Comparison of ENCODE assay signal across 8 mouse cellular contexts in the genomic region with DNA sequence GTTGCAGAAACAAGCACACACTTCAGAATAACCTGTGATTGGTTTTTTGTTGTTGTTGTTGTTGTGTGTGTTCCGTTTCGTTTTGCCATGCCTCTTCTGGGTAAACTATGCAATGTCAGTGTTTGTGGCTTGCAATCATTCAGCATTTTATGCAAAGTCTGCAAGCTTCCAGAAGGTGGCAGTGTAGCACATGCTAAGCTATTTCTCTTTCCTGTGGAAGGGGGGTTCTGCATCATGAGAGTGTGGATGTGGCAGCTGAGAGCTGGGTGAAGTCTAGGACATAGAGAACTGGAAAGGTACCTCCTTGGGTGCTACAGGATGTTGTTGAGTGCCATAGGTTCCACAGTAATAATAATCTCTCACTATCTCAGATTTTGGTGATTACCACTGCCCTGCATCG. TPM values are rescaled to one million over a fixed set of nuclear protein-coding genes. Genes with fewer than 3 reads are reported as not detected.
DNase-seq lines count a peak whose midpoint lies in the region; ATAC-seq and TF ChIP-seq lines count a peak whose summit lies in the region.

No protein-coding gene starts in this region.

- peaks cover 70% of the 10 kb centered on the region for H3K36me3 ChIP-seq in intestine, postnatal 0 days (ENCODE audit: control insufficient read depth, insufficient read depth)
- peaks cover 21% of the 10 kb centered on the region for H3K36me3 ChIP-seq in intestine, embryonic 16.5 days (ENCODE audit: control insufficient read depth, insufficient read depth, low read length)
- H3K36me3 ChIP-seq in thymus, adult 2 months (ENCODE audit: control insufficient read depth, insufficient read depth, low read length) = peaks cover 44% of the 10 kb centered on the region
- peaks cover 83% of the 10 kb centered on the region for H3K36me3 ChIP-seq in embryonic facial prominence, embryonic 14.5 days (ENCODE audit: control insufficient read depth, insufficient read depth, low read length)
- peaks cover 15% of the 10 kb centered on the region for H3K36me3 ChIP-seq in splenic B cell, adult 2 months (ENCODE audit: control insufficient read depth, insufficient read depth, low read length, poor library complexity, severe bottlenecking)

- DNase-seq in thymus, adult 2 months = peak; percentile 28
- no peak for DNase-seq in thymus, adult 18-20 months
- DNase-seq in embryonic facial prominence, embryonic 14.5 days (ENCODE audit: low spot score) = peak; percentile 56
- peak; percentile 54 for DNase-seq in splenic B cell, adult 2 months (ENCODE audit: low read depth, low spot score)
- DNase-seq in gastrocnemius, postnatal 4 days (ENCODE audit: low spot score in 2 of 2) = no peak
- no peak for DNase-seq in adrenal gland, adult 2 months

- no peaks in the 10 kb centered on the region for H3K4me1 ChIP-seq in intestine, postnatal 0 days (replicated peaks; ENCODE audit: control insufficient read depth, insufficient read depth, low read length)
- no peaks in the 10 kb centered on the region for H3K4me1 ChIP-seq in intestine, embryonic 16.5 days (ENCODE audit: control insufficient read depth, insufficient read depth, low read length)
- no peaks in the 10 kb centered on the region for H3K4me1 ChIP-seq in thymus, adult 2 months (replicated peaks; ENCODE audit: control insufficient read depth, insufficient read depth, low read length)
- H3K4me1 ChIP-seq in embryonic facial prominence, embryonic 14.5 days (ENCODE audit: control insufficient read depth, insufficient read depth, low read length) = no peaks in the 10 kb centered on the region

- H3K4me2 ChIP-seq in intestine, postnatal 0 days (replicated peaks; ENCODE audit: low read depth) = no peak overlapping the region
- no peak overlapping the region for H3K4me2 ChIP-seq in intestine, embryonic 16.5 days (ENCODE audit: low read depth, low read length)
- no peak overlapping the region for H3K4me2 ChIP-seq in embryonic facial prominence, embryonic 14.5 days (ENCODE audit: low read depth, low read length)

- H3K4me3 ChIP-seq in intestine, postnatal 0 days (ENCODE audit: low read depth, low read length) = no peak overlapping the region
- no peak overlapping the region for H3K4me3 ChIP-seq in intestine, embryonic 16.5 days (ENCODE audit: low read length)
- no peak overlapping the region for H3K4me3 ChIP-seq in thymus, adult 2 months (ENCODE audit: control insufficient read depth, insufficient read depth, low read length)
- no peak overlapping the region for H3K4me3 ChIP-seq in embryonic facial prominence, embryonic 14.5 days (ENCODE audit: low read depth, low read length)

- no peak for TF ChIP-seq POLR2A in thymus, adult 2 months (IDR thresholded peaks at IDR 0.05; ENCODE audit: control insufficient read depth, extremely low read depth, insufficient read depth, low read length, poor library complexity)

- no peak overlapping the region for H3K27ac ChIP-seq in intestine, postnatal 0 days (ENCODE audit: low read depth, low read length)
- no peak overlapping the region for H3K27ac ChIP-seq in intestine, embryonic 16.5 days (ENCODE audit: low read length)
- H3K27ac ChIP-seq in thymus, adult 2 months (ENCODE audit: control insufficient read depth, insufficient read depth, low read length) = no peak overlapping the region
- no peak overlapping the region for H3K27ac ChIP-seq in embryonic facial prominence, embryonic 14.5 days (replicated peaks; ENCODE audit: low read depth, low read length)

- H3K9ac ChIP-seq in intestine, postnatal 0 days (ENCODE audit: low read depth, low read length) = no peak overlapping the region
- no peak overlapping the region for H3K9ac ChIP-seq in intestine, embryonic 16.5 days (ENCODE audit: low read depth, low read length)
- no peak overlapping the region for H3K9ac ChIP-seq in embryonic facial prominence, embryonic 14.5 days (ENCODE audit: low read depth, low read length)

- WGBS in intestine, postnatal 0 days = 68% methylated on average over 3 of the region's 3 CpGs
- 75% methylated on average over 3 of the region's 3 CpGs for WGBS in intestine, embryonic 16.5 days
- WGBS in thymus, adult 2 months = 84% methylated on average over 3 of the region's 3 CpGs
- WGBS in embryonic facial prominence, embryonic 14.5 days = 72% methylated on average over 3 of the region's 3 CpGs

- H3K9me3 ChIP-seq in intestine, postnatal 0 days (ENCODE audit: control insufficient read depth) = no peaks in the 10 kb centered on the region
- H3K9me3 ChIP-seq in intestine, embryonic 16.5 days (ENCODE audit: control insufficient read depth, low read length) = no peaks in the 10 kb centered on the region
- no peaks in the 10 kb centered on the region for H3K9me3 ChIP-seq in embryonic facial prominence, embryonic 14.5 days (ENCODE audit: control insufficient read depth, low read length)

- TF ChIP-seq CTCF in intestine, postnatal 0 days (IDR thresholded peaks at IDR 0.05; ENCODE audit: low read depth) = peak; percentile 79
- no peak for TF ChIP-seq CTCF in thymus, adult 2 months (IDR thresholded peaks at IDR 0.05; ENCODE audit: borderline replicate concordance, control insufficient read depth, extremely low read depth, insufficient read depth, low read length, poor library complexity)

- no peaks in the 10 kb centered on the region for H3K27me3 ChIP-seq in intestine, postnatal 0 days (replicated peaks; ENCODE audit: control insufficient read depth, insufficient read depth, low read length)
- H3K27me3 ChIP-seq in intestine, embryonic 16.5 days (replicated peaks; ENCODE audit: control insufficient read depth, insufficient read depth, low read length) = no peaks in the 10 kb centered on the region
- H3K27me3 ChIP-seq in thymus, adult 2 months (ENCODE audit: control insufficient read depth, insufficient read depth, low read length) = no peaks in the 10 kb centered on the region
- H3K27me3 ChIP-seq in embryonic facial prominence, embryonic 14.5 days (replicated peaks; ENCODE audit: control insufficient read depth, insufficient read depth, low read length) = no peaks in the 10 kb centered on the region
- H3K27me3 ChIP-seq in splenic B cell, adult 2 months (ENCODE audit: control insufficient read depth, insufficient read depth, low read length, poor library complexity, severe bottlenecking) = no peaks in the 10 kb centered on the region

- no peak for ATAC-seq in intestine, postnatal 0 days
- no peak for ATAC-seq in intestine, embryonic 16.5 days
- no peak for ATAC-seq in embryonic facial prominence, embryonic 14.5 days (ENCODE audit: low read depth)

RNA-seq across cellular contexts. Expression of gene Cops7b, which starts 15.8 kb away (rescaled TPM):
- 14.2 and 15.7 TPM in 2 replicates for polyA plus RNA-seq in intestine, postnatal 0 days (2015; fragmentation: Nextera tagmentation; extraction: Ambion mirVana)
- polyA plus RNA-seq in intestine, embryonic 16.5 days (2015; fragmentation: Nextera tagmentation; extraction: Ambion mirVana) = 31.5 and 35.1 TPM in 2 replicates
- 61.2 and 67.6 TPM in 2 replicates for polyA plus RNA-seq in thymus, adult 2 months (2012; rRNA removed)
- 31.3 and 34.9 TPM in 2 replicates for polyA plus RNA-seq in embryonic facial prominence, embryonic 14.5 days (2014; fragmentation: Nextera tagmentation; extraction: Ambion mirVana)
- total RNA-seq in gastrocnemius, postnatal 4 days (2021) = 10 to 100 TPM; 15.7 to 16.8 TPM
- 10 to 100 TPM in 1 of 2 experiments, 1 to 10 TPM in 1; 9.8 to 10.2 TPM for total RNA-seq in adrenal gland, adult 2 months (2021)
- polyA plus RNA-seq in adrenal gland, adult 2 months (2012; rRNA removed) = 15.8 and 18.0 TPM in 2 replicates

RNA-seq across cellular contexts. Expression of gene Pde6d, which starts 16.1 kb away (rescaled TPM):
- 41.9 and 42.6 TPM in 2 replicates for polyA plus RNA-seq in intestine, postnatal 0 days (2015; fragmentation: Nextera tagmentation; extraction: Ambion mirVana)
- 35.1 and 35.2 TPM in 2 replicates for polyA plus RNA-seq in intestine, embryonic 16.5 days (2015; fragmentation: Nextera tagmentation; extraction: Ambion mirVana)
- polyA plus RNA-seq in thymus, adult 2 months (2012; rRNA removed) = 19.9 and 23.4 TPM in 2 replicates
- 55.8 and 59.2 TPM in 2 replicates for polyA plus RNA-seq in embryonic facial prominence, embryonic 14.5 days (2014; fragmentation: Nextera tagmentation; extraction: Ambion mirVana)
- 10 to 100 TPM; 52.1 to 53.6 TPM for total RNA-seq in gastrocnemius, postnatal 4 days (2021)
- 10 to 100 TPM; 29.3 to 39.5 TPM for total RNA-seq in adrenal gland, adult 2 months (2021)
- 10.2 and 12.8 TPM in 2 replicates for polyA plus RNA-seq in adrenal gland, adult 2 months (2012; rRNA removed)

Comparison
In these comparisons a context has a peak if more than half of its experiments do, and no peak if none do; other contexts are left out.
1. DNase-seq: peak in thymus, adult 2 months (single experiment), embryonic facial prominence, embryonic 14.5 days (single experiment) and splenic B cell, adult 2 months (single experiment); none in thymus, adult 18-20 months (0 of 2), gastrocnemius, postnatal 4 days (0 of 2) and adrenal gland, adult 2 months (single experiment).